Comparison of ENCODE assay signal across 14 mouse cellular contexts in genomic region chrX:162085062-162085896, GRCm38 (mm10).
DNase-seq lines count a peak whose midpoint lies in the region; ATAC-seq lines count a peak whose summit lies in the region.
"Had no signal": no experiment of that assay in that cellular context is flagged by ENCODE, and none has a peak within 500 bp of the region (broad histone marks: within the 10 kb centered on the region; RNA-seq: fewer than 3 reads in every experiment).

No protein-coding gene starts in this region.

- H3K9me3 ChIP-seq in heart, embryonic 11.5 days (replicated peaks; ENCODE audit: control insufficient read depth, low read length) = no peaks in the 10 kb centered on the region
- H3K9me3 ChIP-seq: embryonic facial prominence, embryonic 13.5 days; intestine, embryonic 15.5 days; liver, embryonic 12.5 days; midbrain, embryonic 15.5 days had no signal

- H3K27ac ChIP-seq in heart, embryonic 11.5 days (ENCODE audit: low read depth, low read length) = no peak overlapping the region
- H3K27ac ChIP-seq: embryonic facial prominence, embryonic 13.5 days; intestine, embryonic 15.5 days; liver, embryonic 12.5 days; midbrain, embryonic 15.5 days had no signal

- no peaks in the 10 kb centered on the region for H3K4me1 ChIP-seq in heart, embryonic 11.5 days (ENCODE audit: control insufficient read depth, insufficient read depth, low read length)
- H3K4me1 ChIP-seq: intestine, embryonic 15.5 days; liver, embryonic 12.5 days; midbrain, embryonic 15.5 days had no signal

- H3K9ac ChIP-seq in heart, embryonic 11.5 days (ENCODE audit: low read depth, low read length) = no peak overlapping the region
- H3K9ac ChIP-seq: embryonic facial prominence, embryonic 13.5 days; intestine, embryonic 15.5 days; liver, embryonic 12.5 days; midbrain, embryonic 15.5 days had no signal

- H3K4me2 ChIP-seq in heart, embryonic 11.5 days = no peak overlapping the region
- H3K4me2 ChIP-seq: embryonic facial prominence, embryonic 13.5 days; intestine, embryonic 15.5 days; liver, embryonic 12.5 days; midbrain, embryonic 15.5 days had no signal

- DNase-seq in adrenal gland, adult 2 months = peak; percentile 33
- no peak for DNase-seq in adrenal gland, postnatal 25 days
- peak; percentile 86 for DNase-seq in heart, adult 11 months
- peak; percentile 3 for DNase-seq in layer of hippocampus, adult 11-12 months (ENCODE audit: low spot score)
- DNase-seq in layer of hippocampus, postnatal 25 days (ENCODE audit: extremely low spot score in 1 of 2, low spot score in 1 of 2) = no peak
- DNase-seq in urinary bladder, postnatal 36 days (ENCODE audit: low spot score in 2 of 2) = peak; percentile 1 to 19
- no peak for DNase-seq in urinary bladder, postnatal 4 days (ENCODE audit: low spot score in 2 of 2)
- DNase-seq: adrenal gland, adult 8-10 months; cerebellum, adult 11 months had no signal

- H3K36me3 ChIP-seq in heart, embryonic 11.5 days (ENCODE audit: control insufficient read depth, insufficient read depth, low read length) = no peaks in the 10 kb centered on the region
- H3K36me3 ChIP-seq: embryonic facial prominence, embryonic 13.5 days; intestine, embryonic 15.5 days; liver, embryonic 12.5 days; midbrain, embryonic 15.5 days had no signal

- no peaks in the 10 kb centered on the region; the same call in 1 of the 2 replicates for H3K27me3 ChIP-seq in heart, embryonic 11.5 days (ENCODE audit: control insufficient read depth, insufficient read depth, low read length)

- WGBS in heart, embryonic 11.5 days (ENCODE audit: insufficient replicate concordance) = 67% methylated on average over 4 of the region's 4 CpGs

- no peak for ATAC-seq in heart, embryonic 11.5 days (replicated peaks; ENCODE audit: insufficient number of reproducible peaks, low FRiP score, low TSS enrichment)
- ATAC-seq: intestine, embryonic 15.5 days; liver, embryonic 12.5 days; midbrain, embryonic 15.5 days had no signal

- H3K4me3 ChIP-seq in heart, embryonic 11.5 days (ENCODE audit: low read depth, low read length) = no peak overlapping the region
- H3K4me3 ChIP-seq: embryonic facial prominence, embryonic 13.5 days; intestine, embryonic 15.5 days; liver, embryonic 12.5 days; midbrain, embryonic 15.5 days had no signal

Comparison
In these comparisons a context has a peak if more than half of its experiments do, and no peak if none do; other contexts are left out.
1. DNase-seq: peak in adrenal gland, adult 2 months (single experiment), heart, adult 11 months (single experiment), layer of hippocampus, adult 11-12 months (single experiment) and urinary bladder, postnatal 36 days (2 of 2); none in adrenal gland, postnatal 25 days (single experiment), layer of hippocampus, postnatal 25 days (0 of 2) and urinary bladder, postnatal 4 days (0 of 2).